Mouse (Mus musculus): ENCODE data around the gene Arhgap24. TPM values are rescaled to one million over a fixed set of nuclear protein-coding genes. Genes with fewer than 3 reads are reported as not detected.

Gene Arhgap24
- total RNA-seq, 2 experiments from 2014 or later, result 17.2 to 33.0 TPM

DNA sequence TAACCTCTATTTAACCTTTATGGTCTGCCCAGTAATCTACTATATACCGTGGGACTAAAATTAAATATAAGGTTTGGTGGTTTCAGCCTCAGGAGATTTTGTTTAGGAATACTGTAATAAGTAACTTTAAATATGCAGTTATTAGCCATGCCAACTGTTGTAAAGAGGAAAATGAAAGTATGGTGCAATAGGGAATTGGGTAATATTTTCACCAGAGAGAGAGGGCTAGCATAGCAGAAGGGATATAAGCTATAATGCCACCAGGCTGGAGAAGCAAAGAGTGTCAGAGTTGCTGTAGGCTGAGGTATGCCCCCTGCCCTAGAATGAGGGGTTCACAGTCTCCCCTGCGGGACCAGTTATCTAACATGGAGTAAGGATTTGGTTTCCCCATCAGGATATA lies 90.3 kb downstream of the Arhgap24 start:
- no peak for DNase-seq
- intact Hi-C loops (cut with DNase I), result no loop called here

DNA sequence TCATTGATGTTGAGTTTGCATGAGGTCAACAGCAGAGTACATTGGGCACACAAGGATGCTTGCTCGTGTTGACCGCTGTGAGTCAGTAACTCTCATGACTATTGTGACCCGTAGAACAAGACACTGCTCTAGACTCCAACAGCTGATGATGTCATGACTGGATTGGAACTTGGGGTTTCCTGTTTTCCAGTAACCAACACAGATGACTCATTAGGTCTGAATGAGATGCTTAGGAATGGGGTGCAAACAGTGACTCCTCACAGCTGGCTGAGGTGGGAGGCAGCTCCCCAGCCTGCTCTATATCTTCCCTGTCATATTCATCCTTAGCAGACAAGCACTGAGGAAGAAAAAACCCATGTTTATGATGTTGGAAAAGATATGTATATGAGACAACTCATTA lies 95.6 kb downstream of the Arhgap24 start:
- intact Hi-C loops (cut with DNase I), result no loop called here
- no peak for DNase-seq

DNA sequence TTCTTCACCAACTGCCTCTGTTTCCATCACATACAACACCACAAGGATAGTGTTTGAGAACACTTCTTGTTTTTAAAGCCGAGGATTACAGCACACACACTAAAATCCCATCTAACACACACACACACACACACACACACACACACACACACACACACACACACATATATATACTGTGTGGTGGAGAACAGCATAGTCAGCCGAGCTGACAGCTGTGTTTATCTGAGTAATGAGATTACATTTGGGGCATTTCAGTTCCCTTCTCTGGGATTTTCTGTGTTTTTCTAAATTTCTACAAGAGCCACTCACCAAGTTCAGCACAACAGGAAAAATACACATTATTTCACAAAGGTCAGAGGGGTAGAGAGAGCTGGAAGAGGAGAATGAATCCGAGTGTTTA lies 96.5 kb downstream of the Arhgap24 start:
- intact Hi-C loops (cut with DNase I), result no loop called here
- no peak for DNase-seq

DNA sequence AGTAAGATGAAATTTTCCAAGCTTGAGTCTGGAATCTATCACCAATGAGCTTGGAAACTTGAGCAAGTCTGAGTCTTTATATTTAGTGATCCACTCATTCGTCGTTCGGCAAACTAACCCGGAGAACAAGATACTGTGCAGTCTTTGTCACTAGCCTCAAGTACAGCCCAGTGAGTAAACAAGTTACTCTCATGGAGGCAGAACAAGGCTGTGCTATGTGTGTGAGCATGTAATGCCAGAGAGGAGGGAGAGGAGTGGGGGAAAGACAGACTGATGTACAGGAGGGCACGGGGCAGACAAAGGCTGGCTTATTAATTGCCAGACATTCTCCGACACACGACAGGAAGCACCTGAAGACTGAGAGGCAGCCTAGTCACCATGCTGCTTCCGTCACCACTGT lies 97.2 kb downstream of the Arhgap24 start:
- no peak for DNase-seq
- intact Hi-C loops (cut with DNase I), result no loop called here

DNA sequence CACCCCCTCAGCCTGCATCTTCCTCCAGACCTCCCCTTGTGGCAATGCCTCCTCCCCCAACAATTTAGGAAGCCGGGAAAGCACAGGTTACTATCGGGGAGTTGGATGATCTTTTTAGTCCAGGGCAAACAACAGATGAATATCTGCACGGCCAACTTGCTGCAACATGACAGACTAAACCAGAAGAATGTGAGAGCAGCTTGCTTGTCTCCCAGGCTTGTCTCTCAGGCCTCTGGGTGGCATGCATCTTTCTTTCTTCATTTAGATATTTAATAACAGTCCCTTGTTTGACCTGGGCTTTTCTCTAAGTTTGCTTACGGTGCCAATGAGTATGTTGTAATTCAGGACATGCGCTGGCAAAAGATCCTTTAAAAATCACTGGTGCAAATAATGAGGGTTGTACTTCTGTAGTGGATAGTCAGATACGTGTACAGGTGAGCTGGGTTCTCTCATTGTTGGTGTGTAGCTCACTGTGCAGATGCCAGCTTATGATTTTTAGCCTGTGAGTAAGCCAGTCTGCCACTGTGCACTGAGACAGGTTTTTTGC lies 101.7 kb downstream of the Arhgap24 start:
- DNase-seq, result no peak
- intact Hi-C loops (cut with DNase I), result no loop called here

DNA sequence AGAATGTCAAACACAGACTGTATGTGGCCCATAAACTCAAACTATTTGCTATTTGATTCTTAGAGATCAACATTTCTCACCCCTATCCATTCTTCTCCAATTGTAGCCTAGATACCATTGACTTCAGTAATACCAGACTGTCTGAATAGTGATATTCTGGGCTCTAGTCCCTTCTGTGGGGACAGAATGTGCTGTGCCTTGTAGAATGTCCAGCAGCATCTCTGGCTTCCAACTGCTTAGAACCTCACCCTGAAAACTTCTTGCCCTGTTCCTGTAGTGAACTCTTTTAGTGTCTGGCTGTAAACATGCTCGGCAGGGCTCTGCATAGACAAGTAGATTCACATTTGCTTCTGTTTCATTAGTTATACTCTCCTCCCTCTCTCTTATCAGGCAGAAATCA lies 110.2 kb downstream of the Arhgap24 start:
- intact Hi-C loops (cut with DNase I), result no loop called here
- DNase-seq, result no peak

DNA sequence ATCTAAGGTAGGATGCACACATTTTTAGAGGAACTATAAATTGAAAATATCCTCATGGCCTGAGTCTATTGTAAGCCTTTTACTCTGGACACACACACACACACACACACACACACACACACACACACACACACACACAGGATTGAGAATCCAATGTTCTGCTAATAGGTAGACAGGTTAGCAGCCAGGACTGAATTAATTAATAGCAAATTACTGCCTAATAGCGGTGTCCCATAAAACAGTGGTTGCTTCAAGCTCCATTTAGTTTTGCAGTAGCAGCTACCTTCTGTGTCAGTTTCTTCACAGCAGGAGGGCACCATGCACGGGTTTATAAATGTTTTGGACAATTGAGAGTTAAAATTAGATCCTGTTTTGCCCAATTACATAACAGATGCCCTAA lies 111.9 kb downstream of the Arhgap24 start:
- DNase-seq, result no peak
- intact Hi-C loops (cut with DNase I), result no loop called here

DNA sequence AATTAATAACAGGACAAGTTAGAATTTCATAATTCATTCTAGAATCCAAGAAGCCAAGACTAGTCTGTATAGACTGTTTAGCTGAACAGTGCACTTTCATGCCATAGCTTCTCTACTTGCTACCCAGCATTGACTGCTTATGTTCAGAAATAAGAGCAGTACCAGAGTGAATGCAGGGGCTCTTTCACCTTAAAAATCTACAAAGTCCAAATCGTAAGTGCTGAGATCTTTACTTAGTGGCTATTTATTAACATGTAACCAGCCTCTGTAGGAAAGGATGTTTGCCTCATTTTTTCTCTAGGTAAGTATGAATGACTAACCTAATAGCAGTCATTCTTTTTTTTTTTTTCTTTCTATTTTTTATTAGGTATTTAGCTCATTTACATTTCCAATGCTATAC lies 117.9 kb downstream of the Arhgap24 start:
- no peak for DNase-seq
- intact Hi-C loops (cut with DNase I), result no loop called here

DNA sequence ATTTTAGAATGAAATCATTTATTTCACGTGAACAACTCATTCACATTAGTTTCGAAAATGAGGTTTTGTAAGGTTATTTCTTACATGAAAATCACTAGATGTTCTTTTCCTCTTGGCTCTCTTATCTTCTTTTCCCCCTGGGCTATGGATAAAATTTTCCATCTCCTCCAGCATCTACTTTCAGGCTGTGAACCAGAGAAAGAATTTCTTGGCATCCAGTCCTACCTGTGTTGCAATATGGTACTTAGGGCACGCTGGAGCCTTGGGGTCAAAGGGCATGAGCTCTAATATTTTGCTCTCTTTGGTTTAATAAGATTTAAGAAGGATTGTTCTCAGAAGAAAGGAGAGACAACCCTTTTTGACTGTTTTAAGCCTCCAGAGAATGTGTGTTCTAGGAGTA lies 132.4 kb downstream of the Arhgap24 start:
- DNase-seq, result no peak
- intact Hi-C loops (cut with DNase I), result no loop called here

DNA sequence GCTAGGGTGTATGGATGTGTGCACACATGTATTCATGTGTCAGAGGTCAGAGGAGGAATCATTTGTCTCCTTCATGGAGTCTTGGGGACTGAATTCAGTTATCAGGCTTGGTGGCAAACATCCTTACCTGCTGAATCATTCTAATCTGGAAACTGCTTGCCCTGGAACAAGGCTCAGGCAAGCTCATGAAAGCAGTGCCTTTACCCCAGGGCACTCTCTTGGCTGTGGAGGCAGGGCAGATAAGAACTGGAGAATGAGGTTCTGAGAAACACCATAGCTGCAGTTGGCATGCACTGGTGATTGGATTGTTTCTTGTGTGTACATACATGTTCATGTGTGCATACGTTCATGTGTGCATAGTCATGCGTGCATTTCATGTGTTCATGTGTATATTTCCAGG lies 132.9 kb downstream of the Arhgap24 start:
- DNase-seq, result no peak
- intact Hi-C loops (cut with DNase I), result no loop called here

DNA sequence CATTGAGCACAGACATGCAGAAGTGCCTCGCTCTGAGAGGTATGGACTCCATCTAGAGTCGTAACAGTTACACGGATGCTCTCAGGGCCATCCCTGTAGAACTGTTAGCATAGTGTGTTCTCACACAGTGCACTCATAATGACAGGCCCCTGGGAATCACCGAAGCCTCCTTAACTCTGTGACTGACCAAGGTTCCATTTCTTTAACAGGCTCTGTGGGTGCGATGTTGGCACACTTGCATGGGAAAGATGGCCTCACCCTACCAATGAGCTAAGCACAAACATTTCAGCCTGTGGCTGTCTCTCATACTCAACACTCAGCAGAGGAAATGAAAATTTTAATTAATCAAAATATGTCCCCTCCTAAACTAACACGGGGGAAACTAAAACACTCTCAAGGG lies 134.1 kb downstream of the Arhgap24 start:
- no peak for DNase-seq
- intact Hi-C loops (cut with DNase I), result no loop called here

DNA sequence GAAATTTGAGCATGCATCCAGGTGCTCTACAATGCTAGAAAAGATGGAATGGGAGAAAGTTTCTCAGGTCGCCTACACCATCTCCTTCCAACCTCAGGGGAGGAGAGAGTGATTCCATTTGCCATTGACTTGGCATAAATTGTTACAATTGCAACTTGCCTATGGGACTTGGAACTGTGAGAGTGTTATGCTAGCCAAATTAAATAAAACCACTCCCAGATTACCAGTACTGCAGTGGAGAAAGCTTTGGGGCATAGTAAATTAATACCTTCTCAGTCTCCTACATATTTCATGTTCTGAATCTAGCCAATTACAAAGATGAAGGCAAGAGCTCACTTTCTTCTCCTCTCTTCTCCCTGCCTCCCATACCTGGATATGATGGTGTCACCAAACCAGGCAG lies 139.8 kb downstream of the Arhgap24 start:
- intact Hi-C loops (cut with DNase I), result no loop called here
- no peak for DNase-seq

DNA sequence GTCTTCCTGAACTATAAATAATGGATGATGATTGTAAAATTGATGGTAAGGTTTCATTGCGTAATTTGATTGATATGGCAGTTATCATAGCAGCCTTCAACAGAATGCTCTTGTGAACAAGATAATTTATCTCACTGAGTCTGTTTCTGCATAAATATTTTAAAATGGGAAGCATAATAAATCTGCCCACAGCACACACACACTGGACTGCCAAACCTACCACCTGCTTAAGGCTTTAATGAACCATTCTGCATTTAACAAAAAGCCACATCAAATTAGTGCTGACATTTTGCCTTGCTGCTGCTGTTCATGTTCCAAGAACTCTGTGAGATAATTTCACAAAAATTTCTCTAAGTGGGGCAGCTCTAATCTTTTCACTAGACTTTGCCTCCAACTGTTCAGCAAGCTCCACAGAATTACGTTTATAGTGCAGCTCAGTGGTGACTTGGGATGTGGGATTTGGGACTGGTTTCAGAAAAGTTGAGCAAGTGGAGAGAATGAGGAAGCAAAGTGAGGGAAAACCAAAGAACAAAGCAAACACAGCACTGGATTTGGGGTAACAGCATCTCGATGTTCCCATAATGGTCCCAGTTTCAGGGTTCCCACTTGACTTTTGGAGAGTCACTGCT lies 142.7 kb downstream of the Arhgap24 start:
- intact Hi-C loops (cut with DNase I), result no loop called here
- DNase-seq, result peak in 1 of 2 experiments; percentile 29

DNA sequence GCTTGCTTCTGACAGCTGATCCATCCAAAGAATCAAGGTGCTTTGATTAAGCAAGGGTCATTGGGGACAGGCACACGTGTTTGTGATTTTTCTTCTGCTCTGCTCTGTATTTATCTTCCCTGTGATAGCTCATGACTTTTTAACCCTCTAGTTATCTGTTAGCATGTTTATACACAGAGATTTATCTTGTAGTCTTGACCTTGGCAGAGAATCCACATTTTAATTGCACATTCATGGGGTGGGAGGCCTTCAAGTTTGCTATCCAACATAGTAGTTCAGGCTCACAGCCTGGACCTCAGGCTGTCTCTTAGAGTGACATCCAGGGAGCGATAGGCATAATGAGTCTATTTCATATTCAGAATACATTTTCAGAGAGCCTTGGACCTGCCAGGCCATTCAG lies 145.5 kb downstream of the Arhgap24 start:
- no peak for DNase-seq
- intact Hi-C loops (cut with DNase I), result no loop called here

DNA sequence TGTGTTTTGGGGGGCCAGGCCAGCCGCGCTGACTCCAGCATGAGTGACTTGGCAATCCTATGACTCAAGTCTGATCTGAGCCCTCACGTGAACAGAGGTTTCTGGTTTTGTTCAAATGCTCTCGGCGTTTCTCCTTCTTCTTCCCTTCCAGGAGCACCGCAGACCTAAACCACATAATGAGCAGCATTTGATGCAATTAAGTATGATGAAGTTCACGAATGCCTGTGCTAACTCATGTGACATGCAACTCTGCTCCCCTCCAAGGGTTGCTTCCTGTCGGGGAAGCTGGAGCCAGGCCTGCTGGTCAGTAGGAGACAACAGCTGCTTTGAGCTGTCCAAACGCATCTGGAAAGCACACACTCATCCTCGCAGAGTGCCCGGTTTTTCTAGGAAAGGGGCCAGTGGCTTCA lies 148.2 kb downstream of the Arhgap24 start:
- peak; percentile 15 to 41 for DNase-seq
- intact Hi-C loops (cut with DNase I), result no loop called here

DNA sequence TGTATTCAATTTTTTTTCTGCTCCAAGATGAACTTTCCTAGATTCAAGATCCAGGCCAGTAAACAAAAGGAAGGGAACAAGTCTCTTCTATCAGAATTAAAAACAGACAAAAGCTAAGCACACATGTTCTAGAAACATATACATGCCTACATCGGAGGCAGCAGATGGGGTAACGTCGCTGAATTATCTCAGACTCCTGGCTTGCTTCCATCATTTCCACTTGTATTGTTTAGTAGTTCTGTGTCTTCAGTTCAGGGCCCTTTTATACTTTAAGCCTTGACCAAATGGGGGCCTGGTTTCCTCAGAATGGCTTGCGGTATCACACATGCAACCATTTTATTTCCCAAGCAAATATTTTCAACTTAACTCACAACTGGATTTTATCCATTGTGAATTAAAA lies 154.4 kb downstream of the Arhgap24 start:
- intact Hi-C loops (cut with DNase I), result no loop called here
- no peak for DNase-seq

DNA sequence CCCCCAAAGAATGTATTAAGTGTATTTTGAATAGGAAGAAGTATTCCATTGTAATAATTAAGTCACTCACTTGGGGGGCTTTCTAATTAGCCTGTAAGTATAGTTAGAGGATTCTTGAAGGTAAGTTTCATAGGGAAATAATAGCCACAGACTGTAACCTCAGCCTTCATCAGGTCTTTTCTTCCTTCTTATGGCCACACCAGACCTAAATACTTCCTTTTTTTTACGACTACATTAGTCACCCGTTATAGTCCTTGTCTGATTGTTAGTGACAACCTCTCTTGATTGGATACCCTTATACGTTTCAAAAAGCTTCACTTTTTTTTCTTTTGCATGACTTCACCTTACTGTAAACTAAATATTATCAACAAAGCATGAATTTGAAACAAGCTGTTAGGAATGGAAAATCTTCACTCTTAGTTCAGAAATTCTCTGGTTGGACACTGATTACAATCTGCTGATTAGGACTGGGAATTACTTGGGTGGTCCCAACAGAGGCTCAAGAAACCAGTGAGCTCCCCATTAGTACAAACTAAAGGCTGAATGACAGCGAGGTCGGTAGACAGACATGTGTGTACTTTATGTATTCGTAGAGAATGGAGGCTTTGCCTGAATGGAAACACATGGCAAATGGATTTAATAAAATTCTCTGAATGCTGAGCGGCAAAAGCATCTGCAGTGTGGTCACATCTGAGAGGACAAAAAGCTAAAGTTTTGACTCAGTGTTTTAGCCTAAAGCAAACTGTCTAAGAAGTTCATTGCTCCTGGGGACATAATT lies 158.8 kb downstream of the Arhgap24 start:
- no peak for DNase-seq
- intact Hi-C loops (cut with DNase I), result no loop called here

DNA sequence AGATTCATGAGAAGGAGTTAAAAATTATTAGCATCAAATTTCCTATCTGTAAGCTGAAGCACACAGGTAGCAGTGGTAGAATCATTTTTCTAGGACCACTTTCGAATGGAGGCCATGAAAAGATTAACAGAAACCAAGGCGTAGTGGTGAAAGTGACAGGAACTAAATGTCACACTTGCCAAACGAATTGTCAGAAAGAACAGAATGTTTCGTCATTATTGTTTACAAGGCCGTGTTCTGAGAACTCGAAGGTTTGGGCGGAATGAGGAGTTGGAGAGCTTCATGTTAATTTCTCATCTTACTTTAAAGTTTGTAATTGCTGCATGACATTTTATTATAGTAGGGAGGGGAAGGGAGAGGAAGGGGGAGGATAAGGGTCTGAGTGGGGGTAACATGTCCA lies 162.2 kb downstream of the Arhgap24 start:
- intact Hi-C loops (cut with DNase I), result no loop called here
- DNase-seq, result no peak

DNA sequence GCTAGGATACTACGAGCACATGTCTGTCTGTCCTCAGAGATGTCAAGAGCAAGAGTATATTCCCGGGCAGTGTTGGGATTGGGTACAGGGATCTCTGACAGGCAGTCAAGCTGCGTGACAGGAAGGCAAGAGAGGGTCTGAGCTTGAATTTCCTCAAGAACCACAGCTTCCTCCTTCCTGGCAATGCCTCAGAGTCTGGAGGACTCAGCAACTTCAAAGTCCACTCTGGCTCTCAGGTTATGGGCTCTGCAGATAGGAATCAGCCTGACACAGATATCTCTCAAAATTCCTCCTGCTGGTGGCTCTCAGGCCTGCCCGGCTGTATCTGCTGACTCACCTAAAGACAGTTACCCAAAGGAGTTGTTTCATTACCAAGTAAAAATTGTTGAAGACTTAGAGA lies 162.6 kb downstream of the Arhgap24 start:
- intact Hi-C loops (cut with DNase I), result no loop called here
- no peak for DNase-seq

DNA sequence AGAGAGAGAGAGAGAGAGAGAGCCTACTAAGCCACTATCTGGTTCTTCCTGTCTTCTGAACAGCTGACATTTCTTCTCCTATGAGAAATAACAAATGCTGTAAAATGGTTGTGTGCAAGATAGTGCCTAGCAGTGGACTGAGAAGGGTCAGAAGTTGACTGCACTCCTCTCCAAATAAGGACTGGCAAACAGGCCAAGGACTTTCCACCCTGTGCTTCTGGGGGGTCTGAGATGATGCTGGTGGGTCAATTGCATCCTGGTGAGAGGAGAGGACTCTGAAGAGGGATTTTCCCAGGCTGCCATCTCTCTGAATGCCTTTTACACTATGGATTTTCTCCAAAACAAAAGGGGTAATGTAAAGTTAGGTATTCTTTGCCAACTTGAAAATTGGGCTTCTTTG lies 177.9 kb downstream of the Arhgap24 start:
- no peak for DNase-seq
- intact Hi-C loops (cut with DNase I), result no loop called here

DNA sequence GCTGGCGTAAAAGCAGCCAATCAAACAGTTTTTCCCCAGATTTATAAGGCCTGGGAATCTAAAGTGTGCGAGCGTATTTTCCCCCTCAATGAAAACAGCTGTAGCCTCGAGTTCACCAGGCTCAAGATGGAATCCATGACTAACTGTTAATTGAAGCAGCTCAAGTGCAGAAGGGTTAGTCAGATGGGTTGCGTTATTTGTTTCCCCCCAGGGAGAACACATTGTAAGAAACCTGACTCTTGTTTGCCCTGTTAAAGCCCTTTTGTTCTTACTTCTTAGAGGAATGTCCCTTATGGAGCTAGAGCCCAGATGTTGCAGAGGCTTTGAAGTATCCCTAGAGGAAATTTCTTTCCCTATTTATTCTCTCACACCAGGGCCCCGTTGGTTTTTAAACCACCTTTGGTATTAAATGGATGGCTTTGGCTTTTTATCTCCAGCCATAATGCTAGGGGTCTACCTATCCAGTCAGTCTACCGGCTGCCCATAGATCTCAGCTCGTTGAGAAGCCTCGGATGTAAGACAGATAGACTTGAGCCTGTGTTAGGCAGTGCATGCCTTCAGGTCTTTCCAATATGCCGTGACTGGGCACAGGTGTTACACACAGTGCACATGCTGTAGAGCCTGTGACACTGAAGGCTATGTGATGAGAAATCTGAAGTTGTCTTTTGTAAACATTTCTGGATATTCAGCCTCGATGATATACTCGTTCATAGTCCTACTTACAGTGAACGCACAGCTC lies 184.0 kb downstream of the Arhgap24 start:
- intact Hi-C loops (cut with DNase I), result no loop called here
- DNase-seq, result no peak

DNA sequence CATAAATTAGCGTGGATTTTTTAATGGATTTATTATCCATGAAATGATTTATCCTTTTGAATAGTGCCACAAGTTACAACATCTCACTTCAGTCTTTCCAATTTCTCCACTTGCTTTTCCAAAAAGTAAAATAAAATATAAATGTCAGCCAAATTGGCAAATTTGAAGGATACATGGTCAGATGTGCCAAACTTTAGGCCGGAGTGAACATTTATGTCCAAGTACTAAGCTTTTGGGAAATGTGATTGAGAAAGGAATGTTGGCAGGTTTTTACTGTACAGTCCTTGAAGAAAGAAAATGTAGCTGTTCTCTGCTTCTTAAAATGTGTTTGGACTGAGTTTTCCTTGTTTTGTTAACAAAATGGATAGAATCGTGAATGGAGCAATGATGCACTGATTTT lies 185.7 kb downstream of the Arhgap24 start:
- intact Hi-C loops (cut with DNase I), result no loop called here
- no peak for DNase-seq

Data from heart, postnatal 36 days (tissue).